Mouse (Mus musculus) bone marrow, adult 2 months (tissue): ENCODE results near the gene Castor1. TPM values are rescaled to one million over a fixed set of nuclear protein-coding genes. Genes with fewer than 3 reads are reported as not detected.
A peak's percentile ranks its signal among the peaks of the same experiment; 100 is the strongest.

Experiments
- H3K27ac ChIP-seq: fragments of 200-500 bp; 2 replicates; pipeline ENCODE4 v1.5.1; 2012; ENCODE audit warnings: low read depth, mild to moderate bottlenecking, control low read depth, inconsistent platforms, low read length; ENCODE audit not compliant: control insufficient read depth, poor library complexity, insufficient read depth
- H3K4me1 ChIP-seq: fragments of 200-500 bp; 2 replicates; pipeline ENCODE4 v1.6.1; 2011; ENCODE audit warnings: low read length; ENCODE audit not compliant: control insufficient read depth, insufficient read depth
- H3K4me3 ChIP-seq: fragments of 200-500 bp; replicated peaks from 2 replicates; pipeline ENCODE3; 2011; ENCODE audit warnings: mild to moderate bottlenecking, low read depth, low read length, control low read depth; ENCODE audit not compliant: control insufficient read depth
- CTCF ChIP-seq: fragments of 200-500 bp; IDR thresholded peaks from 2 replicates; pipeline ENCODE4 v1.5.1; 2011; ENCODE audit warnings: low read length, control low read depth; ENCODE audit not compliant: control insufficient read depth, insufficient read depth
- POLR2A ChIP-seq: fragments of 200-500 bp; IDR thresholded peaks from 2 replicates; pipeline ENCODE4 v1.6.1; 2011; ENCODE audit warnings: low read depth, mild to moderate bottlenecking, control low read depth, low read length, borderline replicate concordance; ENCODE audit not compliant: control insufficient read depth
- WGBS: fragments of 180-500 bp; shearing (Covaris S2); methylation state at CpG from one replicate; pipeline ENCODE4 v1.1.7; 2018; 5-methylcytosine and 5-hydroxymethylcytosine counted together
- polyA plus RNA-seq: library from polyadenylated mRNA; stranded (reverse); fragments of >200 nt; gene quantifications from 2 replicates; pipeline ENCODE4 v1.2.4, GENCODE M21; 2011; ENCODE audit warnings: low replicate concordance; ENCODE audit not compliant: missing spikeins, insufficient read depth, insufficient read length

The Castor1 gene
- polyA plus RNA-seq, 1 experiment, result 2.6 TPM

- no peak overlapping the region for H3K4me3 ChIP-seq
- H3K4me1 ChIP-seq, result 0 out of 2 replicates have a peak, but pooled peaks cover 1% of the 10 kb centered on the region
- no peak overlapping the region for H3K27ac ChIP-seq
- TF ChIP-seq POLR2A, result no peak
- no peak for TF ChIP-seq CTCF
- 94% methylated on average over 14 of the region's 14 CpGs for WGBS
Measured at GRCm38 (mm10) chr11:4214572-4214971, 3.5 kb upstream of the Castor1 start.

- TF ChIP-seq POLR2A (no peak), CTCF (no peak)
- 0 out of 2 replicates have a peak, but pooled peaks cover 1% of the 10 kb centered on the region for H3K4me1 ChIP-seq
- no peak overlapping the region for H3K27ac ChIP-seq
- 87% methylated on average over 10 of the region's 10 CpGs for WGBS
- H3K4me3 ChIP-seq, result no peak overlapping the region
Measured at GRCm38 (mm10) chr11:4215061-4215460, 3.0 kb upstream of the Castor1 start.

GRCm38 (mm10) chr11:4216248-4217000 lies 1.6 kb upstream of the Castor1 start:
- Histone ChIP-seq H3K27ac (no peak overlapping the region; the same call in 1 of the 2 replicates), H3K4me1 (peaks cover 3% of the 10 kb centered on the region), H3K4me3 (no peak overlapping the region)
- WGBS, result 48% methylated on average over 9 of the region's 9 CpGs
- no peak for TF ChIP-seq POLR2A
- TF ChIP-seq CTCF, result no peak

- Histone ChIP-seq H3K27ac (no peak overlapping the region), H3K4me1 (peaks cover 3% of the 10 kb centered on the region), H3K4me3 (peak overlapping the region; percentile 59)
- WGBS, result 26% methylated on average over 6 of the region's 6 CpGs
- TF ChIP-seq POLR2A (no peak), CTCF (no peak)
Measured at GRCm38 (mm10) chr11:4218637-4219036, 612 bp downstream of the Castor1 start.

- Histone ChIP-seq H3K4me3 (no peak overlapping the region), H3K4me1 (peaks cover 5% of the 10 kb centered on the region), H3K27ac (no peak overlapping the region)
- WGBS, result 35% methylated on average over 2 of the region's 2 CpGs
- no peak for TF ChIP-seq POLR2A
- TF ChIP-seq CTCF, result peak; percentile 67
Measured at GRCm38 (mm10) chr11:4219317-4219751, 1.3 kb downstream of the Castor1 start.

GRCm38 (mm10) chr11:4219908-4220307 lies 1.9 kb downstream of the Castor1 start:
- Histone ChIP-seq H3K4me3 (no peak overlapping the region), H3K4me1 (peaks cover 5% of the 10 kb centered on the region), H3K27ac (no peak overlapping the region)
- TF ChIP-seq CTCF (no peak), POLR2A (no peak)
- WGBS, result 53% methylated on average over 9 of the region's 9 CpGs

- TF ChIP-seq POLR2A (0 out of 2 replicates have a peak, but pooled peaks have one; percentile 9), CTCF (peak; percentile 97)
- 51% methylated on average over 28 of the region's 28 CpGs for WGBS
- Histone ChIP-seq H3K4me1 (peaks cover 5% of the 10 kb centered on the region), H3K4me3 (no peak overlapping the region), H3K27ac (no peak overlapping the region)
Measured at GRCm38 (mm10) chr11:4220443-4221400, 2.7 kb downstream of the Castor1 start.
